Mouse (Mus musculus): ENCODE data around the gene Zfp644. TPM values are rescaled to one million over a fixed set of nuclear protein-coding genes. Genes with fewer than 3 reads are reported as not detected.

Gene Zfp644
- total RNA-seq (2021): 100 to 1,000 TPM; 113 to 118 TPM
- long read RNA-seq, experiment 1, full-length matches to known transcripts: 5 of 41 reads
- long read RNA-seq, experiment 1, partial matches to known transcripts: 4 of 41 reads
- long read RNA-seq, experiment 1, other reads (novel, unspliced or antisense): 32 of 41 reads
- long read RNA-seq, experiment 2, full-length matches to known transcripts: 4 of 32 reads
- long read RNA-seq, experiment 2, partial matches to known transcripts: 5 of 32 reads
- long read RNA-seq, experiment 2, other reads (novel, unspliced or antisense): 23 of 32 reads

DNA sequence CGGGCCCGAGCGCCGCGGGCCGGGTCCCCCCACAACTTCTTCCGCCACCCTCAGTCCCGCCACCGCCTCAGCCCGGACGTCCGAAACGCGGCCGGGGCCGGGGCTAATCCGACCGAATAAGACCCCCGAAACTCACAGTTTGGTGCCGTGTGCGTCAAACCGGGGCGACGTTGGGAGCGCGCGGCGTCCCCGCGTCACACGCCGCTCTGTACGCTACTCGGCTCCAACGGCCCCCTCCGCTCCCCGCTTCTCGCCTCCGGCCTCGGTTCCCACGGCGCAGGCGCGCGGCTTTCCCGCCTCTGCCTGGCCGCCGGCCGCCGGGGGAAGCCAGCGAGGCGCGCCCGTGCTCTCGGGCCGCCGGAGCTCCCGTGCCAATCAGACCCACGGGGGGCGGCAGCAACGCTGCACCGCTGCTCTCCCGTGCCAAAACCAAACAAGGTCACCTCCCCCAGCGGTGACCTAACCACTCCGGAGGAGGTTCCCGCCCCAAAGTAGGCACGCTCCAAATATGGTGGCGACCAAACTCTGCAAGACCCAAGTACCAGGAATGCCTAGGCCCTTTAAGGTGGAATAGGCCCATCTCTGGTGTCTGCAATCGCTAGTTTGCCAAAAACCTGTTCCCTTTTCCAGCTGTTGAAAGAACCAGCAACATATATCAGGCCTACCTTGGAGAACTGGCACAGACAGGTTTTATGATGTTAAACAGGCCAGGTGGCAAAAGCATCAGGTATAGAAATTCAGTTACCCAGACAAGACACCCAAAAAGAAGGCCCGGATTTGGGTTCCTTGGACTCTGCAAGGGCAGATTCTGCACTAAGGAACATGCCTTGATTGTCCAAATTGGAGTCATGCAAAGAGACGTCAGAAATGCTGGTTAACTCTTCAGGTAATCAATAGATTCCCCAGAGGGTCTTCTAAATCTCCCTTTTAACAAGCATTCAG is at the start of gene Zfp644:
Zfp644 (minus strand) TSS at position 892 of the 942 bp plus-strand sequence.
- Histone ChIP-seq H3K4me3 (peak within 1 kb of the TSS; percentile 96), H3K27ac (peak within 1 kb of the TSS; percentile 95)
- intact Hi-C loops (cut with DNase I): loop anchor here (2.0 kb wide), 1 partner anchor 106 kb away; no protein-coding TSS in a partner anchor
- peak; percentile 91 for DNase-seq (ENCODE audit: extremely low spot score in 1 of 2, low spot score in 2 of 2)
- TF ChIP-seq CTCF (IDR thresholded peaks at IDR 0.05): no peak

DNA sequence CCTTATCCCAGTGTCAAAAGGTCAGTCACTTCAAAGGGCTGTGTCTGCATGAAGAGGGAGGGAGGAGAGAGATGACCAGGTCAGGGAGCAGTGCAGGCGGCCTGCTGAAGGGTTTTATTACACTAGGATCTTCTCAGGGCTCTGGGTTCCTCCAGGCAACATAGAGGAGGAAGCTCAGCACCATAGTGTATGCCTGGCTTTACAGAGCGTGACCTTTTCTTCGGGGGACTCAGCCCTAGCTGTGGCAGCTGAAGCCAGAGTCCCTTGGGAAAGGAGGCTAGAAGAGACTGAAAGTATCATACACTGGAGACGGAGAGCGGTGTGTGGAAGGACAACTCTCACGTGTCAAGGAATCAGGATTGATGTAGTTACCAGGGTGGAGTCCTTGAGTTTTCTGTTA is 42.6 kb upstream of the Zfp644 start:
- DNase-seq (ENCODE audit: extremely low spot score in 1 of 2, low spot score in 2 of 2): no peak
- no peak for TF ChIP-seq CTCF (IDR thresholded peaks at IDR 0.05)
- intact Hi-C loops (cut with DNase I): no loop called here
- Histone ChIP-seq H3K4me3 (no peak overlapping the region), H3K27ac (no peak overlapping the region)

- no peak for TF ChIP-seq CTCF (IDR thresholded peaks at IDR 0.05)
- intact Hi-C loops (cut with DNase I): no loop called here
- no peak for DNase-seq (ENCODE audit: extremely low spot score in 1 of 2, low spot score in 2 of 2)
- no peak overlapping the region for H3K27ac ChIP-seq
- H3K4me3 ChIP-seq: no peak overlapping the region
These were observed 26.4 kb upstream of the Zfp644 start for GRCm38 (mm10) chr5:106723487-106723886.

GRCm38 (mm10) chr5:106722771-106723170 is 25.7 kb upstream of the Zfp644 start:
- Histone ChIP-seq H3K4me3 (no peak overlapping the region), H3K27ac (no peak overlapping the region)
- DNase-seq (ENCODE audit: extremely low spot score in 1 of 2, low spot score in 2 of 2): no peak
- intact Hi-C loops (cut with DNase I): no loop called here
- no peak for TF ChIP-seq CTCF (IDR thresholded peaks at IDR 0.05)

DNA sequence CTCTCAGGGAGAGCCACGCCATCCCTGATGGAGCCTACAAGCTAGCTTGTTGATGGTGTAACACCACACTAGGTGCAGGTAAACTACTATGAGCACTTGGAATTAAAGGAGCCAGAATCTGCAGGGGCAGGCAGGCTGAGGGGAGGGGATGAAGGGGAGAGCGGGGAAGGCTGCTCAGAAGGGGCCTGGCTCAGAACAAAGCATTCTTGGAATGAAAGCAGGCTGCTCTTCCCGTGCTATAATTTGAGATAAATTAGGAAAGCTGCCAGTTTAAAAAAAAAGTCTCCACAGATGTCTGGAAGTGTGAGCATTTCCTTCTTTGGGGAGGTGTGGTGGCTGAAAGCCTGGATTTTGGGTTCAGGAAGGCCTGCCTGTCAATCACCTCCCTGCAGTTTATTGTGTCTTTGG is 14.8 kb upstream of the Zfp644 start:
- peak in 1 of 2 experiments; percentile 21 for DNase-seq (ENCODE audit: extremely low spot score in 1 of 2, low spot score in 2 of 2)
- Histone ChIP-seq H3K27ac (no peak overlapping the region), H3K4me3 (no peak overlapping the region)
- TF ChIP-seq CTCF (IDR thresholded peaks at IDR 0.05): no peak
- intact Hi-C loops (cut with DNase I): no loop called here

- Histone ChIP-seq H3K4me3 (no peak overlapping the region), H3K27ac (no peak overlapping the region)
- no peak for DNase-seq (ENCODE audit: extremely low spot score in 1 of 2, low spot score in 2 of 2)
- intact Hi-C loops (cut with DNase I): no loop called here
- no peak for TF ChIP-seq CTCF (IDR thresholded peaks at IDR 0.05)
These were observed 14.2 kb upstream of the Zfp644 start for GRCm38 (mm10) chr5:106711220-106711726.

GRCm38 (mm10) chr5:106710611-106711010 is 13.5 kb upstream of the Zfp644 start:
- intact Hi-C loops (cut with DNase I): no loop called here
- no peak for TF ChIP-seq CTCF (IDR thresholded peaks at IDR 0.05)

DNA sequence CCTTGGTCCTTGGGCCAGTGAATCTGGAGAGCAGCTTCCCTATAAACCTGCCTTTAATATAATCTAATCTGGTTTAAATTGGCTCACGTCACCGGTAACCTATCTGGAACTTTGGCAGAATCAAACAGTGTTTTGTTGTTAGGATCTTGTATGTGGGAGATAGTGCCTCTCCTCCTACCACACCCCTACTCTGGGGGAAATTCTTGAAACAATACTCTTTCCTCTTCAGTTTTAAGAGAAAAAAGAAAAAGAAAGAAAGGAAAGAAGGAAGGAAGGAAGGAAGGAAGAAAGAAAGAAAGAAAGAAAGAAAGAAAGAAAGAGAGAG is 13.0 kb upstream of the Zfp644 start:
- H3K4me3 ChIP-seq: no peak overlapping the region
- no peak for DNase-seq (ENCODE audit: extremely low spot score in 1 of 2, low spot score in 2 of 2)
- no peak overlapping the region for H3K27ac ChIP-seq
- intact Hi-C loops (cut with DNase I): no loop called here
- TF ChIP-seq CTCF (IDR thresholded peaks at IDR 0.05): no peak

More at GRCm38 (mm10) chr5:106710611-106711010, 13.5 kb upstream of the Zfp644 start:
- no peak for DNase-seq (ENCODE audit: extremely low spot score in 1 of 2, low spot score in 2 of 2)
- H3K4me3 ChIP-seq: no peak overlapping the region
- H3K27ac ChIP-seq: no peak overlapping the region

GRCm38 (mm10) chr5:106709388-106710084 is 12.4 kb upstream of the Zfp644 start:
- no peak for DNase-seq (ENCODE audit: extremely low spot score in 1 of 2, low spot score in 2 of 2)
- intact Hi-C loops (cut with DNase I): no loop called here
- TF ChIP-seq CTCF (IDR thresholded peaks at IDR 0.05): no peak
- H3K4me3 ChIP-seq: no peak overlapping the region
- no peak overlapping the region for H3K27ac ChIP-seq

GRCm38 (mm10) chr5:106706363-106706762 is 9.3 kb upstream of the Zfp644 start:
- intact Hi-C loops (cut with DNase I): no loop called here
- DNase-seq (ENCODE audit: extremely low spot score in 1 of 2, low spot score in 2 of 2): no peak
- no peak overlapping the region for H3K27ac ChIP-seq
- no peak overlapping the region for H3K4me3 ChIP-seq
- no peak for TF ChIP-seq CTCF (IDR thresholded peaks at IDR 0.05)

DNA sequence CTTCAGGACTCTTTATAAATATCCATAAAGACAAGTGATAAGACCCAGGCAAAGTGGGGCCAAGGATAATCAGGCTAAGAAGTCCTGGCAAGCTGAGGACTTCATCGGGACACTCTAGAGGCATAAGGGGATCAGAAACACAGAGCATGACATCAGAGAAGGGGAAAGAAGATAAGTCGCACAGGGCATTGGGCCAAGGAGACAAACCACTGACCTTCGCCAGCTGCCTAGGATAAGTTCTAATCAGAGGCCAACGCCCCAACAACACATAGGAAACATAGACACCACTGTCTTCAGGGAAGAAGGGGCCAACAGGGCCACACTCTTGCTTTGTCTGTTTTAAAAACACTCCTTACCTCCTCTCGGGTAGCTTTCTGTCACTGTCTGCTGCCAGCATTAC is 8.1 kb upstream of the Zfp644 start:
- no peak for TF ChIP-seq CTCF (IDR thresholded peaks at IDR 0.05)
- no peak overlapping the region for H3K4me3 ChIP-seq
- DNase-seq (ENCODE audit: extremely low spot score in 1 of 2, low spot score in 2 of 2): no peak
- intact Hi-C loops (cut with DNase I): no loop called here
- no peak overlapping the region for H3K27ac ChIP-seq

All from left cerebral cortex, adult 2 months (tissue).